ENCODE assay signal across 8 mouse cellular contexts in the genomic region with DNA sequence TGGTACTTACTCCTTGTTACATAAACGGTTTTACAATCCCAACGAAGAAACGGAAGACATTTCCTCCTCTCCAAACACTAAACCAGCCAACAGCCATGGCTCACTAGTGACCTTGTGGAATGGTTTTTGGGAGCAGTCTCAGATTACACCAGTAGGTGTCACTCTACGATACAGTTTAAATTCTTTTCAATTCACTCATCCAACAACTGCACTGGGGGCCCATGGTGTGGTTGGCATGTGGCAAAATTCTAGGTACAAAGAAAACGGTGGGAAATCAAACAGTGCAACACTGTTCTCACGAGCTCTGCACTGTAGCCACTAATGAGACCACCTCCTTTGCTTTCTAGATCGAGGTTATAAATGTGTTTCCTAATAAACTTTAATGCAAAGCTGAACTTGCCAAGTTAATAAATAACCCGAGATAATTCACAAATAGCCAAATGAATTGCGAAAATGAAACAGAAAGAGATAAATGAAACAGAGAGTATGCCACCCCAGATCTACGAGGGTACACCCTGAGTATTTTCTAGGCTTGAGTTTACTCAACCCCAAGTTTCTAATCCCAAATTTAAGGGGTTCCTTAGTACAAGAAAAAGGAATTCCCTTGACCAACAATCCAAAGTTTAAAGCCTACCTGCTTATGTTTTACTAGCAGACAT.
DNase-seq lines count a peak whose midpoint lies in the region; ATAC-seq and TF ChIP-seq lines count a peak whose summit lies in the region.

No protein-coding gene starts in this region.

- no peaks in the 10 kb centered on the region for H3K9me3 ChIP-seq in kidney, embryonic 16.5 days (ENCODE audit: low read length)
- no peaks in the 10 kb centered on the region for H3K9me3 ChIP-seq in ES-E14 (ENCODE audit: control insufficient read depth, insufficient read depth, low read depth, low read length)

- no peak overlapping the region for H3K27ac ChIP-seq in kidney, embryonic 16.5 days (ENCODE audit: low read length)
- H3K27ac ChIP-seq in ES-E14 (ENCODE audit: insufficient read depth, low read depth, low read length, poor library complexity, severe bottlenecking) = no peak overlapping the region
- no peak overlapping the region for H3K27ac ChIP-seq in layer of hippocampus, adult 2 months

- no peak for ATAC-seq in kidney, embryonic 16.5 days (ENCODE audit: low FRiP score, low TSS enrichment)
- peak; percentile 85 for ATAC-seq in granulocyte monocyte progenitor cell, adult 5-6 weeks (replicated peaks; ENCODE audit: poor library complexity, severe bottlenecking)

- in situ Hi-C loops in ES-E14 (cut with MboI; ENCODE audit: low sequenced_read_pairs in 2 of 2, unreplicated experiment in 2 of 2) = no loop called here

- H3K9ac ChIP-seq in kidney, embryonic 16.5 days (replicated peaks; ENCODE audit: low read length) = no peak overlapping the region
- no peak overlapping the region for H3K9ac ChIP-seq in ES-E14 (ENCODE audit: insufficient read depth, low read depth, low read length, poor library complexity, severe bottlenecking)

- whole genome bisulfite sequencing in kidney, embryonic 16.5 days = 51% methylated on average over 10 of the region's 10 CpGs

- DNase-seq in kidney, adult 11 months = peak; percentile 33
- peak; percentile 48 for DNase-seq in ES-E14 (ENCODE audit: low read depth, low spot score)
- DNase-seq in c-Kit-positive CD71-positive TER-119-negative erythroid progenitor cells, embryonic 14.5 days (ENCODE audit: low read depth) = peak; percentile 40
- DNase-seq in layer of hippocampus, adult 2 months (ENCODE audit: low spot score in 2 of 2) = peak; percentile 50 to 72
- DNase-seq in lung, postnatal 36 days = peak; percentile 88
- peak; percentile 61 for DNase-seq in thymus, postnatal 0 days (ENCODE audit: low spot score)

- no peaks in the 10 kb centered on the region for H3K4me1 ChIP-seq in kidney, embryonic 16.5 days (ENCODE audit: insufficient read depth, low read length)
- H3K4me1 ChIP-seq in ES-E14 (ENCODE audit: control insufficient read depth in 2 of 2, insufficient read depth in 2 of 2, low read length in 2 of 2, poor library complexity in 1 of 2) = no peaks in the 10 kb centered on the region

- H3K27me3 ChIP-seq in kidney, embryonic 16.5 days (ENCODE audit: insufficient read depth, low read length) = no peaks in the 10 kb centered on the region

- peak; percentile 93 for TF ChIP-seq CTCF in layer of hippocampus, adult 2 months (conservative IDR thresholded peaks at IDR 0.05)

- H3K4me3 ChIP-seq in kidney, embryonic 16.5 days (ENCODE audit: low read length) = no peak overlapping the region
- H3K4me3 ChIP-seq in ES-E14 (ENCODE audit: insufficient read depth in 1 of 2, low read depth in 1 of 2, low read length in 2 of 2, poor library complexity in 1 of 2, severe bottlenecking in 1 of 2) = no peak overlapping the region
- no peak overlapping the region for H3K4me3 ChIP-seq in layer of hippocampus, adult 2 months

- H3K36me3 ChIP-seq in kidney, embryonic 16.5 days (ENCODE audit: insufficient read depth, low read length) = peaks cover 3% of the 10 kb centered on the region; the same call in 1 of the 2 replicates
- H3K36me3 ChIP-seq in ES-E14 (ENCODE audit: control insufficient read depth, insufficient read depth, low read length, poor library complexity, severe bottlenecking) = no peaks in the 10 kb centered on the region; the same call in 1 of the 2 replicates

- no peak overlapping the region for H3K4me2 ChIP-seq in kidney, embryonic 16.5 days (replicated peaks; ENCODE audit: low read depth, low read length)

TF ChIP-seq in ES-E14, 5 proteins besides CTCF, POLR2A, EP300 and RAD21:
- TF ChIP-seq CHD2 (IDR thresholded peaks at IDR 0.05; ENCODE audit: low read depth, low read length) = no peak
- peak; percentile 42; the same call in 1 of the 2 replicates for TF ChIP-seq ZC3H11A (IDR thresholded peaks at IDR 0.05; ENCODE audit: borderline replicate concordance, low read depth, low read length)

Comparison
In these comparisons a context has a peak if more than half of its experiments do, and no peak if none do; other contexts are left out.
1. DNase-seq: peak in every context shown above with its lines; median percentile 88 in lung, postnatal 36 days; 61 in layer of hippocampus, adult 2 months; 61 in thymus, postnatal 0 days; 48 in ES-E14; 40 in c-Kit-positive CD71-positive TER-119-negative erythroid progenitor cells, embryonic 14.5 days; 33 in kidney, adult 11 months.